Mouse (Mus musculus): Measurements from ENCODE around the gene Tjp3.

DNA sequence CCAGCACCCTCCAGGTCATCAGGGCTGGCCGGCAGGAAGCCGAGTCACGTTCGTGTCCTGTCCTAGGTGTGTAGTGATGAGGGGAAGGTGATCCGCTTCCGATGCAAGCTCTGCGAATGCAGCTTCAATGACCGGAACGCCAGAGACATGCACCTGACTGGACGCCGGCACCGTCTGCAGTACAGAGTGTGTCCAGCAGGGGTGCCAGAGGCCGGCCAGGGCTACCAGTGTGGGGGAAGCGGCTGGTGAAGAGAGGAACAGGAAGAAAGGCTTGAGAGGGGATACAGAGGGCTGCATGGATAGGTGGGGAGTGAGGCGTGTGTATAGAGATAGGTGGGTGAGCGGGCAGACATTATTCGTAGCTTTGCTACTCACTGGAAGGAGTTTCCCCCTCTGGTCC is 46.8 kb downstream of the Tjp3 start:
- TF ChIP-seq CTCF (IDR thresholded peaks at IDR 0.05; ENCODE audit: borderline replicate concordance, extremely low read depth, insufficient read depth, insufficient read length) (peak; percentile 91), POLR2A (IDR thresholded peaks at IDR 0.05; ENCODE audit: borderline replicate concordance, extremely low read depth, insufficient read depth, insufficient read length, poor library complexity, severe bottlenecking) (no peak)

Measured in brain, embryonic 14.5 days (tissue).